Mouse (Mus musculus) cerebellum, adult 11-12 months (tissue): ENCODE results near the gene Gm5678.
"Not testable (repeated sequence)": the region's sequence is repeated elsewhere in the genome, so short reads cannot be mapped to it uniquely, and the experiment has no call there.

Source experiments
- DNase-seq: peaks from one replicate; pipeline ENCODE4 v3.0.0; 2022

Gm5678 gene

GRCm38 (mm10) chr16:93608731-93609130 lies 19.2 kb upstream of the Gm5678 start:
- no peak for DNase-seq

- DNase-seq = no peak
Observed at GRCm38 (mm10) chr16:93609796-93610195, 18.1 kb upstream of the Gm5678 start.

- no peak for DNase-seq
Observed at GRCm38 (mm10) chr16:93610961-93611360, 16.9 kb upstream of the Gm5678 start.

GRCm38 (mm10) chr16:93615118-93615870 lies 12.6 kb upstream of the Gm5678 start:
- peak; percentile 35 for DNase-seq

GRCm38 (mm10) chr16:93623759-93624158 lies 4.1 kb upstream of the Gm5678 start:
- not testable (repeated sequence) for DNase-seq

GRCm38 (mm10) chr16:93624671-93625070 lies 3.2 kb upstream of the Gm5678 start:
- no peak for DNase-seq

- no peak for DNase-seq
Observed at GRCm38 (mm10) chr16:93626745-93627144, 1.2 kb upstream of the Gm5678 start.

GRCm38 (mm10) chr16:93644006-93644405 lies 16.1 kb downstream of the Gm5678 start:
- DNase-seq = no peak

- DNase-seq = no peak
Observed at GRCm38 (mm10) chr16:93648441-93649183, 20.7 kb downstream of the Gm5678 start.

- DNase-seq = no peak
Observed at GRCm38 (mm10) chr16:93667976-93668375, 40.1 kb downstream of the Gm5678 start.

GRCm38 (mm10) chr16:93669521-93669920 lies 41.6 kb downstream of the Gm5678 start:
- DNase-seq = no peak

- DNase-seq = not testable (repeated sequence)
Observed at GRCm38 (mm10) chr16:93670466-93670865, 42.6 kb downstream of the Gm5678 start.

GRCm38 (mm10) chr16:93671064-93671463 lies 43.2 kb downstream of the Gm5678 start:
- no peak for DNase-seq

- no peak for DNase-seq
Observed at GRCm38 (mm10) chr16:93676376-93676775, 48.5 kb downstream of the Gm5678 start.

GRCm38 (mm10) chr16:93678206-93678605 lies 50.3 kb downstream of the Gm5678 start:
- no peak for DNase-seq

- DNase-seq = no peak
Observed at GRCm38 (mm10) chr16:93679165-93679564, 51.3 kb downstream of the Gm5678 start.
